8 mouse cellular contexts compared by ENCODE assay signal in genomic region chr16:18247521-18248399, GRCm38 (mm10). TPM values are rescaled to one million over a fixed set of nuclear protein-coding genes. Genes with fewer than 3 reads are reported as not detected.
DNase-seq lines count a peak whose midpoint lies in the region; ATAC-seq lines count a peak whose summit lies in the region.

No protein-coding gene starts in this region.

- WGBS in forebrain, embryonic 12.5 days, result under 1% methylated on average over 33 of the region's 33 CpGs
- under 1% methylated on average over 33 of the region's 33 CpGs for WGBS in stomach, embryonic 14.5 days

- peak overlapping the region; percentile 97 for H3K9ac ChIP-seq in forebrain, embryonic 12.5 days
- H3K9ac ChIP-seq in stomach, embryonic 14.5 days (replicated peaks; ENCODE audit: low read depth, low read length), result peak overlapping the region; percentile 90

- peak; percentile 5; the same call in 1 of the 2 replicates for ATAC-seq in forebrain, embryonic 12.5 days (ENCODE audit: low FRiP score)
- no peak for ATAC-seq in stomach, embryonic 14.5 days (ENCODE audit: insufficient number of reproducible peaks, insufficient read depth, low FRiP score, low read depth)
- no peak for ATAC-seq in megakaryocyte-erythroid progenitor cell, adult 5-6 weeks (replicated peaks; ENCODE audit: low FRiP score, low TSS enrichment, poor library complexity, severe bottlenecking)

- peak overlapping the region; percentile 94 for H3K27ac ChIP-seq in forebrain, embryonic 12.5 days
- H3K27ac ChIP-seq in stomach, embryonic 14.5 days (ENCODE audit: low read length), result peak overlapping the region; percentile 93

- peak overlapping the region; percentile 95 for H3K4me3 ChIP-seq in forebrain, embryonic 12.5 days (replicated peaks)
- peak overlapping the region; percentile 68 for H3K4me3 ChIP-seq in stomach, embryonic 14.5 days (ENCODE audit: low read depth, low read length)

- H3K36me3 ChIP-seq in forebrain, embryonic 12.5 days (replicated peaks), result peaks cover 70% of the 10 kb centered on the region
- peaks cover 63% of the 10 kb centered on the region for H3K36me3 ChIP-seq in stomach, embryonic 14.5 days (ENCODE audit: control insufficient read depth, insufficient read depth, low read length)

- no peaks in the 10 kb centered on the region for H3K27me3 ChIP-seq in forebrain, embryonic 12.5 days
- no peaks in the 10 kb centered on the region for H3K27me3 ChIP-seq in stomach, embryonic 14.5 days (ENCODE audit: control insufficient read depth, insufficient read depth, low read length)

- peak overlapping the region; percentile 83 for H3K4me2 ChIP-seq in forebrain, embryonic 12.5 days
- H3K4me2 ChIP-seq in stomach, embryonic 14.5 days (replicated peaks; ENCODE audit: low read depth, low read length), result peak overlapping the region; percentile 53

- peak; percentile 55 for DNase-seq in adrenal gland, postnatal 14 days
- DNase-seq in adrenal gland, adult (ENCODE audit: inconsistent age in 2 of 2, low spot score in 1 of 2), result no peak
- DNase-seq in ovary, postnatal 14 days (ENCODE audit: low spot score), result peak; percentile 31
- no peak for DNase-seq in ovary, postnatal 10 days (ENCODE audit: low spot score)
- DNase-seq in liver, result peak; percentile 58

- peaks cover 47% of the 10 kb centered on the region for H3K4me1 ChIP-seq in forebrain, embryonic 12.5 days
- H3K4me1 ChIP-seq in stomach, embryonic 14.5 days (ENCODE audit: control insufficient read depth, insufficient read depth, low read length), result peaks cover 27% of the 10 kb centered on the region

- H3K9me3 ChIP-seq in forebrain, embryonic 12.5 days, result no peaks in the 10 kb centered on the region
- H3K9me3 ChIP-seq in stomach, embryonic 14.5 days (ENCODE audit: control insufficient read depth, low read depth, low read length), result no peaks in the 10 kb centered on the region

RNA-seq across cellular contexts. Expression of gene Trmt2a, which starts 0.7 kb away (rescaled TPM):
- total RNA-seq in adrenal gland, postnatal 14 days (2021), result 41.0 and 47.0 TPM in 2 replicates
- polyA plus RNA-seq in forebrain, embryonic 12.5 days (2016; fragmentation: Nextera tagmentation; extraction: Ambion mirVana), result 111 and 118 TPM in 2 replicates
- 79.1 and 80.2 TPM in 2 replicates for polyA plus RNA-seq in stomach, embryonic 14.5 days (2014; fragmentation: Nextera tagmentation; extraction: Ambion mirVana)
- 162 and 237 TPM in 2 replicates for total RNA-seq in megakaryocyte-erythroid progenitor cell, adult 5-6 weeks (2014; fragmentation: Nextera tagmentation)
- 56.6 and 73.7 TPM in 2 replicates for total RNA-seq in megakaryocyte-erythroid progenitor cell, adult 5-6 weeks (2017)

RNA-seq across cellular contexts. Expression of gene Ranbp1, which starts 0.8 kb away (rescaled TPM):
- total RNA-seq in adrenal gland, postnatal 14 days (2021), result 139 and 155 TPM in 2 replicates
- polyA plus RNA-seq in forebrain, embryonic 12.5 days (2016; fragmentation: Nextera tagmentation; extraction: Ambion mirVana), result 983 and 1,008 TPM in 2 replicates
- 613 and 635 TPM in 2 replicates for polyA plus RNA-seq in stomach, embryonic 14.5 days (2014; fragmentation: Nextera tagmentation; extraction: Ambion mirVana)
- 485 and 544 TPM in 2 replicates for total RNA-seq in megakaryocyte-erythroid progenitor cell, adult 5-6 weeks (2014; fragmentation: Nextera tagmentation)
- 572 and 765 TPM in 2 replicates for total RNA-seq in megakaryocyte-erythroid progenitor cell, adult 5-6 weeks (2017)

RNA-seq across cellular contexts. Expression of gene Gm49776, which starts 10.4 kb away (rescaled TPM):
- not detected in 2 replicates for total RNA-seq in adrenal gland, postnatal 14 days (2021)
- 3.4 TPM in 1 of 2 replicates, not detected in the other for polyA plus RNA-seq in forebrain, embryonic 12.5 days (2016; fragmentation: Nextera tagmentation; extraction: Ambion mirVana)
- polyA plus RNA-seq in stomach, embryonic 14.5 days (2014; fragmentation: Nextera tagmentation; extraction: Ambion mirVana), result not detected in 2 replicates
- total RNA-seq in megakaryocyte-erythroid progenitor cell, adult 5-6 weeks (2014; fragmentation: Nextera tagmentation), result not detected in 2 replicates
- total RNA-seq in megakaryocyte-erythroid progenitor cell, adult 5-6 weeks (2017), result 0.47 TPM in 1 of 2 replicates, not detected in the other

RNA-seq across cellular contexts. Expression of gene Zdhhc8, which starts 12.8 kb away (rescaled TPM):
- 18.6 and 22.0 TPM in 2 replicates for total RNA-seq in adrenal gland, postnatal 14 days (2021)
- 15.7 and 16.9 TPM in 2 replicates for polyA plus RNA-seq in forebrain, embryonic 12.5 days (2016; fragmentation: Nextera tagmentation; extraction: Ambion mirVana)
- 9.8 and 11.1 TPM in 2 replicates for polyA plus RNA-seq in stomach, embryonic 14.5 days (2014; fragmentation: Nextera tagmentation; extraction: Ambion mirVana)
- 3.1 and 4.8 TPM in 2 replicates for total RNA-seq in megakaryocyte-erythroid progenitor cell, adult 5-6 weeks (2014; fragmentation: Nextera tagmentation)
- 0.56 and 4.5 TPM in 2 replicates for total RNA-seq in megakaryocyte-erythroid progenitor cell, adult 5-6 weeks (2017)

RNA-seq across cellular contexts. Expression of gene Ccdc188, which starts 30.1 kb away (rescaled TPM):
- not detected in 2 replicates for total RNA-seq in adrenal gland, postnatal 14 days (2021)
- not detected in 2 replicates for polyA plus RNA-seq in forebrain, embryonic 12.5 days (2016; fragmentation: Nextera tagmentation; extraction: Ambion mirVana)
- polyA plus RNA-seq in stomach, embryonic 14.5 days (2014; fragmentation: Nextera tagmentation; extraction: Ambion mirVana), result not detected in 2 replicates
- not detected in 2 replicates for total RNA-seq in megakaryocyte-erythroid progenitor cell, adult 5-6 weeks (2014; fragmentation: Nextera tagmentation)
- total RNA-seq in megakaryocyte-erythroid progenitor cell, adult 5-6 weeks (2017), result not detected in 2 replicates

Comparison
In these comparisons a context has a peak if more than half of its experiments do, and no peak if none do; other contexts are left out.
1. DNase-seq: peak in adrenal gland, postnatal 14 days (single experiment), ovary, postnatal 14 days (single experiment) and liver (single experiment); none in adrenal gland, adult (0 of 2) and ovary, postnatal 10 days (single experiment).